In genomic region chr1:36683810-36684467, GRCm38 (mm10) we compare ENCODE assay signal across 9 mouse cellular contexts. TPM values are rescaled to one million over a fixed set of nuclear protein-coding genes. Genes with fewer than 3 reads are reported as not detected.
DNase-seq lines count a peak whose midpoint lies in the region; ATAC-seq lines count a peak whose summit lies in the region.
"Had no signal": no experiment of that assay in that cellular context is flagged by ENCODE, and none has a peak within 500 bp of the region (broad histone marks: within the 10 kb centered on the region; RNA-seq: fewer than 3 reads in every experiment).

No protein-coding gene starts in this region.

- 9% methylated on average over 13 of the region's 13 CpGs for WGBS in embryonic facial prominence, embryonic 14.5 days
- WGBS in heart, embryonic 13.5 days: 10% methylated on average over 13 of the region's 13 CpGs
- 12% methylated on average over 13 of the region's 13 CpGs for WGBS in liver, embryonic 11.5 days
- 11% methylated on average over 13 of the region's 13 CpGs for WGBS in stomach, embryonic 14.5 days

- peak; percentile 80 for ATAC-seq in embryonic facial prominence, embryonic 14.5 days (ENCODE audit: low read depth)
- ATAC-seq in heart, embryonic 13.5 days (ENCODE audit: extremely low read depth, insufficient number of reproducible peaks, low FRiP score, low TSS enrichment): 0 out of 2 replicates have a peak, but pooled peaks have one; percentile 25
- peak; percentile 80 for ATAC-seq in liver, embryonic 11.5 days (replicated peaks; ENCODE audit: low FRiP score)
- peak; percentile 80; the same call in 1 of the 2 replicates for ATAC-seq in stomach, embryonic 14.5 days (ENCODE audit: insufficient number of reproducible peaks, insufficient read depth, low FRiP score, low read depth)

- no peak overlapping the region for H3K9ac ChIP-seq in embryonic facial prominence, embryonic 14.5 days (ENCODE audit: low read depth, low read length)
- no peak overlapping the region for H3K9ac ChIP-seq in heart, embryonic 13.5 days
- H3K9ac ChIP-seq in liver, embryonic 11.5 days (ENCODE audit: low read depth, low read length): no peak overlapping the region
- no peak overlapping the region for H3K9ac ChIP-seq in stomach, embryonic 14.5 days (replicated peaks; ENCODE audit: low read depth, low read length)

- no peak overlapping the region; the same call in 1 of the 2 replicates for H3K27ac ChIP-seq in embryonic facial prominence, embryonic 14.5 days (replicated peaks; ENCODE audit: low read depth, low read length)
- no peak overlapping the region for H3K27ac ChIP-seq in heart, embryonic 13.5 days (replicated peaks)
- H3K27ac ChIP-seq in liver, embryonic 11.5 days (ENCODE audit: low read depth, low read length): no peak overlapping the region
- no peak overlapping the region for H3K27ac ChIP-seq in stomach, embryonic 14.5 days (ENCODE audit: low read length)

- DNase-seq in B cell, adult 2 months: peak; percentile 70 to 71
- DNase-seq in adrenal gland, postnatal 25 days: peak; percentile 77
- DNase-seq in embryonic facial prominence, embryonic 14.5 days (ENCODE audit: low spot score): peak; percentile 94
- DNase-seq in kidney, postnatal 10 days: peak; percentile 92
- DNase-seq in liver, embryonic 11.5 days (ENCODE audit: low spot score): peak; percentile 62
- DNase-seq in neural tube, embryonic 10.5 days (ENCODE audit: extremely low spot score, low spot score): peak; percentile 72

- H3K4me2 ChIP-seq in embryonic facial prominence, embryonic 14.5 days (ENCODE audit: low read depth, low read length): no peak overlapping the region
- H3K4me2 ChIP-seq in heart, embryonic 13.5 days: no peak overlapping the region
- no peak overlapping the region for H3K4me2 ChIP-seq in liver, embryonic 11.5 days
- H3K4me2 ChIP-seq in stomach, embryonic 14.5 days (replicated peaks; ENCODE audit: low read depth, low read length): no peak overlapping the region

- no peaks in the 10 kb centered on the region for H3K27me3 ChIP-seq in embryonic facial prominence, embryonic 14.5 days (replicated peaks; ENCODE audit: control insufficient read depth, insufficient read depth, low read length)
- H3K27me3 ChIP-seq in heart, embryonic 13.5 days (replicated peaks): no peaks in the 10 kb centered on the region
- no peaks in the 10 kb centered on the region for H3K27me3 ChIP-seq in liver, embryonic 11.5 days (replicated peaks; ENCODE audit: control insufficient read depth, insufficient read depth, low read length)
- no peaks in the 10 kb centered on the region for H3K27me3 ChIP-seq in stomach, embryonic 14.5 days (ENCODE audit: control insufficient read depth, insufficient read depth, low read length)

- H3K4me1 ChIP-seq in embryonic facial prominence, embryonic 14.5 days (ENCODE audit: control insufficient read depth, insufficient read depth, low read length): no peaks in the 10 kb centered on the region
- H3K4me1 ChIP-seq in heart, embryonic 13.5 days: 0 out of 2 replicates have a peak, but pooled peaks cover 9% of the 10 kb centered on the region
- H3K4me1 ChIP-seq in liver, embryonic 11.5 days (replicated peaks; ENCODE audit: control insufficient read depth, insufficient read depth, low read length): no peaks in the 10 kb centered on the region
- peaks cover 2% of the 10 kb centered on the region; the same call in 1 of the 2 replicates for H3K4me1 ChIP-seq in stomach, embryonic 14.5 days (ENCODE audit: control insufficient read depth, insufficient read depth, low read length)

- no peaks in the 10 kb centered on the region for H3K36me3 ChIP-seq in embryonic facial prominence, embryonic 14.5 days (ENCODE audit: control insufficient read depth, insufficient read depth, low read length)
- H3K36me3 ChIP-seq in heart, embryonic 13.5 days: no peaks in the 10 kb centered on the region
- no peaks in the 10 kb centered on the region for H3K36me3 ChIP-seq in liver, embryonic 11.5 days (ENCODE audit: control insufficient read depth, insufficient read depth, low read length)
- no peaks in the 10 kb centered on the region for H3K36me3 ChIP-seq in stomach, embryonic 14.5 days (ENCODE audit: control insufficient read depth, insufficient read depth, low read length)

- H3K9me3 ChIP-seq in embryonic facial prominence, embryonic 14.5 days (ENCODE audit: control insufficient read depth, low read length): no peaks in the 10 kb centered on the region
- no peaks in the 10 kb centered on the region for H3K9me3 ChIP-seq in heart, embryonic 13.5 days
- no peaks in the 10 kb centered on the region for H3K9me3 ChIP-seq in liver, embryonic 11.5 days (ENCODE audit: control insufficient read depth, low read length)
- H3K9me3 ChIP-seq in stomach, embryonic 14.5 days (ENCODE audit: control insufficient read depth, low read depth, low read length): no peaks in the 10 kb centered on the region

- no peak overlapping the region for H3K4me3 ChIP-seq in embryonic facial prominence, embryonic 14.5 days (ENCODE audit: low read depth, low read length)
- no peak overlapping the region for H3K4me3 ChIP-seq in heart, embryonic 13.5 days
- no peak overlapping the region for H3K4me3 ChIP-seq in liver, embryonic 11.5 days (ENCODE audit: low read depth, low read length)
- no peak overlapping the region for H3K4me3 ChIP-seq in stomach, embryonic 14.5 days (ENCODE audit: low read depth, low read length)

RNA-seq across cellular contexts. Expression of gene Fam178b, which starts 1.0 kb away (rescaled TPM):
- 0.67 TPM in 1 of 2 replicates, not detected in the other for total RNA-seq in adrenal gland, postnatal 25 days (2021)
- polyA plus RNA-seq in embryonic facial prominence, embryonic 14.5 days (2014; fragmentation: Nextera tagmentation; extraction: Ambion mirVana): 1.0 and 1.6 TPM in 2 replicates
- polyA plus RNA-seq in heart, embryonic 13.5 days (2015; fragmentation: Nextera tagmentation; extraction: Ambion mirVana): 2.1 TPM in 2 replicates
- 0.22 and 0.30 TPM in 2 replicates for polyA plus RNA-seq in liver, embryonic 11.5 days (2014; fragmentation: Nextera tagmentation; extraction: Ambion mirVana)
- polyA plus RNA-seq in stomach, embryonic 14.5 days (2014; fragmentation: Nextera tagmentation; extraction: Ambion mirVana): 0.74 and 1.1 TPM in 2 replicates

RNA-seq across cellular contexts. Expression of gene Cox5b, which starts 7.3 kb away (rescaled TPM):
- total RNA-seq in adrenal gland, postnatal 25 days (2021): 788 and 983 TPM in 2 replicates
- polyA plus RNA-seq in embryonic facial prominence, embryonic 14.5 days (2014; fragmentation: Nextera tagmentation; extraction: Ambion mirVana): 579 and 661 TPM in 2 replicates
- polyA plus RNA-seq in heart, embryonic 13.5 days (2015; fragmentation: Nextera tagmentation; extraction: Ambion mirVana): 1,082 and 1,332 TPM in 2 replicates
- polyA plus RNA-seq in liver, embryonic 11.5 days (2014; fragmentation: Nextera tagmentation; extraction: Ambion mirVana): 752 and 790 TPM in 2 replicates
- polyA plus RNA-seq in stomach, embryonic 14.5 days (2014; fragmentation: Nextera tagmentation; extraction: Ambion mirVana): 613 and 651 TPM in 2 replicates

RNA-seq across cellular contexts. Expression of gene 4933424G06Rik, which starts 26.0 kb away (rescaled TPM):
- not detected in 2 replicates for total RNA-seq in adrenal gland, postnatal 25 days (2021)
- polyA plus RNA-seq in embryonic facial prominence, embryonic 14.5 days (2014; fragmentation: Nextera tagmentation; extraction: Ambion mirVana): not detected in 2 replicates
- 0.13 TPM in 1 of 2 replicates, not detected in the other for polyA plus RNA-seq in heart, embryonic 13.5 days (2015; fragmentation: Nextera tagmentation; extraction: Ambion mirVana)
- polyA plus RNA-seq in liver, embryonic 11.5 days (2014; fragmentation: Nextera tagmentation; extraction: Ambion mirVana): not detected in 2 replicates
- polyA plus RNA-seq in stomach, embryonic 14.5 days (2014; fragmentation: Nextera tagmentation; extraction: Ambion mirVana): not detected in 2 replicates
- total RNA-seq: adrenal gland, postnatal 4 days had no signal

RNA-seq across cellular contexts. Expression of gene Actr1b, which starts 30.3 kb away (rescaled TPM):
- total RNA-seq in adrenal gland, postnatal 25 days (2021): 119 and 140 TPM in 2 replicates
- 92.7 and 96.4 TPM in 2 replicates for polyA plus RNA-seq in embryonic facial prominence, embryonic 14.5 days (2014; fragmentation: Nextera tagmentation; extraction: Ambion mirVana)
- polyA plus RNA-seq in heart, embryonic 13.5 days (2015; fragmentation: Nextera tagmentation; extraction: Ambion mirVana): 85.5 and 90.6 TPM in 2 replicates
- 74.1 and 81.0 TPM in 2 replicates for polyA plus RNA-seq in liver, embryonic 11.5 days (2014; fragmentation: Nextera tagmentation; extraction: Ambion mirVana)
- 86.9 and 91.3 TPM in 2 replicates for polyA plus RNA-seq in stomach, embryonic 14.5 days (2014; fragmentation: Nextera tagmentation; extraction: Ambion mirVana)

Comparison
In these comparisons a context has a peak if more than half of its experiments do, and no peak if none do; other contexts are left out.
1. ATAC-seq: peak in every context shown above with its lines; median percentile 80 in embryonic facial prominence, embryonic 14.5 days; 80 in liver, embryonic 11.5 days; 80 in stomach, embryonic 14.5 days; 25 in heart, embryonic 13.5 days.